Comparison of ENCODE assay signal across 14 mouse cellular contexts in genomic region chr1:42712311-42712690, GRCm38 (mm10). TPM values are rescaled to one million over a fixed set of nuclear protein-coding genes. Genes with fewer than 3 reads are reported as not detected.
DNase-seq lines count a peak whose midpoint lies in the region; ATAC-seq lines count a peak whose summit lies in the region.
"Had no signal": no experiment of that assay in that cellular context is flagged by ENCODE, and none has a peak within 500 bp of the region (broad histone marks: within the 10 kb centered on the region; RNA-seq: fewer than 3 reads in every experiment).

No protein-coding gene starts in this region.

- peaks cover 18% of the 10 kb centered on the region for H3K4me1 ChIP-seq in kidney, embryonic 16.5 days (ENCODE audit: insufficient read depth, low read length)
- H3K4me1 ChIP-seq in forebrain, embryonic 10.5 days, result peaks cover 76% of the 10 kb centered on the region
- H3K4me1 ChIP-seq in hindbrain, embryonic 14.5 days (replicated peaks; ENCODE audit: control insufficient read depth, insufficient read depth, low read length), result peaks cover 31% of the 10 kb centered on the region
- peaks cover 48% of the 10 kb centered on the region for H3K4me1 ChIP-seq in neural tube, embryonic 12.5 days

- ATAC-seq in kidney, embryonic 16.5 days (ENCODE audit: low FRiP score, low TSS enrichment), result no peak
- ATAC-seq in hindbrain, embryonic 14.5 days (ENCODE audit: low FRiP score), result no peak
- ATAC-seq in neural tube, embryonic 12.5 days (ENCODE audit: low FRiP score, low read depth), result no peak
- ATAC-seq: activated CD4-positive, CD25-positive, alpha-beta regulatory T cell, adult 4 months; intestine, postnatal 0 days had no signal

- 2% methylated on average over 4 of the region's 4 CpGs for WGBS in kidney, embryonic 16.5 days
- WGBS in forebrain, embryonic 10.5 days, result 3% methylated on average over 4 of the region's 4 CpGs
- WGBS in hindbrain, embryonic 14.5 days, result 10% methylated on average over 4 of the region's 4 CpGs
- 3% methylated on average over 4 of the region's 4 CpGs for WGBS in neural tube, embryonic 12.5 days

- intact Hi-C loops in left cerebral cortex, postnatal 36 days (cut with DNase I), result loop anchor here (2.0 to 5.0 kb wide), 2 partner anchors 14 to 820 kb away; no protein-coding TSS in a partner anchor

- peak overlapping the region; percentile 55; the same call in 1 of the 2 replicates for H3K9ac ChIP-seq in kidney, embryonic 16.5 days (replicated peaks; ENCODE audit: low read length)
- peak overlapping the region; percentile 74 for H3K9ac ChIP-seq in hindbrain, embryonic 14.5 days
- H3K9ac ChIP-seq in neural tube, embryonic 12.5 days, result peak overlapping the region; percentile 76
- H3K9ac ChIP-seq: liver, embryonic 13.5 days had no signal

- no peak for DNase-seq in kidney, postnatal 4 days
- DNase-seq in forebrain, embryonic 10.5 days (ENCODE audit: extremely low spot score, low spot score), result no peak
- peak; percentile 24 for DNase-seq in hindbrain, embryonic 14.5 days (ENCODE audit: low spot score)
- no peak for DNase-seq in thymus, postnatal 25 days
- no peak for DNase-seq in cerebellum, postnatal 4 days (ENCODE audit: low spot score in 2 of 2)
- no peak for DNase-seq in left cerebral cortex, postnatal 36 days (ENCODE audit: low spot score in 2 of 2)
- DNase-seq: liver, embryonic 13.5 days had no signal

- H3K27ac ChIP-seq in kidney, embryonic 16.5 days (ENCODE audit: low read length), result peak overlapping the region; percentile 19
- peak overlapping the region; percentile 95 for H3K27ac ChIP-seq in forebrain, embryonic 10.5 days
- no peak overlapping the region for H3K27ac ChIP-seq in hindbrain, embryonic 14.5 days
- H3K27ac ChIP-seq in neural tube, embryonic 12.5 days, result no peak overlapping the region
- H3K27ac ChIP-seq: liver, embryonic 13.5 days had no signal

- no peaks in the 10 kb centered on the region for H3K9me3 ChIP-seq in kidney, embryonic 16.5 days (ENCODE audit: low read length)
- H3K9me3 ChIP-seq in forebrain, embryonic 10.5 days, result no peaks in the 10 kb centered on the region
- no peaks in the 10 kb centered on the region for H3K9me3 ChIP-seq in hindbrain, embryonic 14.5 days (ENCODE audit: control insufficient read depth, low read length)
- no peaks in the 10 kb centered on the region for H3K9me3 ChIP-seq in neural tube, embryonic 12.5 days
- H3K9me3 ChIP-seq: liver, embryonic 13.5 days had no signal

- H3K27me3 ChIP-seq in kidney, embryonic 16.5 days (ENCODE audit: insufficient read depth, low read length), result peaks cover 81% of the 10 kb centered on the region
- peaks cover 98% of the 10 kb centered on the region for H3K27me3 ChIP-seq in forebrain, embryonic 10.5 days (ENCODE audit: poor library complexity, severe bottlenecking)
- no peaks in the 10 kb centered on the region for H3K27me3 ChIP-seq in hindbrain, embryonic 14.5 days (ENCODE audit: control insufficient read depth, insufficient read depth, low read length)
- peaks cover 23% of the 10 kb centered on the region for H3K27me3 ChIP-seq in neural tube, embryonic 12.5 days (replicated peaks)

- no peaks in the 10 kb centered on the region for H3K36me3 ChIP-seq in kidney, embryonic 16.5 days (ENCODE audit: insufficient read depth, low read length)
- H3K36me3 ChIP-seq in forebrain, embryonic 10.5 days (replicated peaks), result peaks cover 21% of the 10 kb centered on the region; the same call in 1 of the 2 replicates
- H3K36me3 ChIP-seq in hindbrain, embryonic 14.5 days (replicated peaks; ENCODE audit: control insufficient read depth, insufficient read depth), result no peaks in the 10 kb centered on the region
- H3K36me3 ChIP-seq in neural tube, embryonic 12.5 days, result no peaks in the 10 kb centered on the region
- H3K36me3 ChIP-seq: liver, embryonic 13.5 days had no signal

- peak overlapping the region; percentile 60 for H3K4me2 ChIP-seq in kidney, embryonic 16.5 days (replicated peaks; ENCODE audit: low read depth, low read length)
- H3K4me2 ChIP-seq in hindbrain, embryonic 14.5 days (replicated peaks), result peak overlapping the region; percentile 79
- H3K4me2 ChIP-seq in neural tube, embryonic 12.5 days (replicated peaks), result peak overlapping the region; percentile 72

- H3K4me3 ChIP-seq in kidney, embryonic 16.5 days (ENCODE audit: low read length), result peak overlapping the region; percentile 58
- H3K4me3 ChIP-seq in forebrain, embryonic 10.5 days, result peak overlapping the region; percentile 61
- peak overlapping the region; percentile 47 for H3K4me3 ChIP-seq in hindbrain, embryonic 14.5 days (replicated peaks; ENCODE audit: low read length)
- H3K4me3 ChIP-seq in neural tube, embryonic 12.5 days, result peak overlapping the region; percentile 54

RNA-seq across cellular contexts. Expression of gene Pou3f3, which starts 16.7 kb away (rescaled TPM):
- polyA plus RNA-seq in kidney, embryonic 16.5 days (2015; fragmentation: Nextera tagmentation; extraction: Ambion mirVana), result 7.6 and 8.4 TPM in 2 replicates
- polyA plus RNA-seq in forebrain, embryonic 10.5 days (2016; fragmentation: Nextera tagmentation; extraction: Ambion mirVana), result 13.4 and 14.4 TPM in 2 replicates
- 10.6 and 11.5 TPM in 2 replicates for polyA plus RNA-seq in hindbrain, embryonic 14.5 days (2014; fragmentation: Nextera tagmentation; extraction: Ambion mirVana)
- polyA plus RNA-seq in neural tube, embryonic 12.5 days (2016; fragmentation: Nextera tagmentation; extraction: Ambion mirVana), result 17.2 and 17.8 TPM in 2 replicates
- 10 to 100 TPM; 60.2 to 62.4 TPM for total RNA-seq in left cerebral cortex, postnatal 36 days (2021)
- total RNA-seq: MEL had no signal
- polyA plus RNA-seq: C2C12; heart, embryonic 16.5 days had no signal

Comparison
In these comparisons a context has a peak if more than half of its experiments do, and no peak if none do; other contexts are left out.
1. H3K27ac ChIP-seq: peak in kidney, embryonic 16.5 days (single experiment) and forebrain, embryonic 10.5 days (single experiment); none in hindbrain, embryonic 14.5 days (single experiment) and neural tube, embryonic 12.5 days (single experiment).
2. Peak in every context shown above with its lines, with median percentiles within 50 percentile points of each other: H3K4me2 ChIP-seq, H3K4me3 ChIP-seq and H3K9ac ChIP-seq.